In the genomic region with DNA sequence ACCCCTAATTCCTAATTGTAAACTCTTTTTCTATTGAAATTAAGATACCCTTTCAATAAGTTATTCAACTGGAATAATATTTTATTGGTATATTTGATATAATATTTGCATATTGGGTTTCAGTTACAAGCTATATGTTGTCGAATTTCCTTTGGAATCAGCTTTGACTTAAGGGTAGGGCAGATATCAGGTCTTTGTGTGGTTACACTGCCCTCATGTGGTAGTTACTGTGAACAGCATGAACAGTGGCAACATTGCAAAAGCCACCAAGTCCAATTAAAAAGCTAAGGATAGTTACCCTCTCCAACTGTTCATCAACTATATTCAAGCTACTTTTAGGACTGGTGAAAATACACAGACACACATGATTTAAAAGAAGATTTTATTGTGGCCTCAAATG, we compare ENCODE assay signal across 10 mouse cellular contexts. TPM values are rescaled to one million over a fixed set of nuclear protein-coding genes. Genes with fewer than 3 reads are reported as not detected.
A peak's percentile ranks its signal among the peaks of the same experiment; 100 is the strongest.
DNase-seq lines count a peak whose midpoint lies in the region; ATAC-seq and TF ChIP-seq lines count a peak whose summit lies in the region.
"Had no signal": no experiment of that assay in that cellular context is flagged by ENCODE, and none has a peak within 500 bp of the region (broad histone marks: within the 10 kb centered on the region; RNA-seq: fewer than 3 reads in every experiment).

No protein-coding gene starts in this region.

- H3K4me1 ChIP-seq in cerebellum, adult 2 months (ENCODE audit: control insufficient read depth, insufficient read depth, low read length): no peaks in the 10 kb centered on the region
- H3K4me1 ChIP-seq in lung, embryonic 14.5 days (ENCODE audit: insufficient read depth): no peaks in the 10 kb centered on the region

- H3K9me3 ChIP-seq in lung, embryonic 14.5 days (ENCODE audit: low read depth, low read length): no peaks in the 10 kb centered on the region

- no peak overlapping the region for H3K4me2 ChIP-seq in lung, embryonic 14.5 days

- H3K36me3 ChIP-seq in lung, embryonic 14.5 days (ENCODE audit: insufficient read depth): no peaks in the 10 kb centered on the region

- H3K27me3 ChIP-seq in cerebellum, adult 2 months (ENCODE audit: control insufficient read depth, insufficient read depth, low read length): no peaks in the 10 kb centered on the region
- no peaks in the 10 kb centered on the region for H3K27me3 ChIP-seq in lung, embryonic 14.5 days (ENCODE audit: insufficient read depth, low read length)

- peak; percentile 5 to 19 for DNase-seq in cerebellum, postnatal 14 days
- no peak for DNase-seq in cerebellum, adult 2 months
- peak; percentile 69 for DNase-seq in lung, embryonic 14.5 days
- DNase-seq in lung, adult 18-20 months: no peak
- peak; percentile 6 for DNase-seq in lung, postnatal 14 days
- no peak for DNase-seq in ovary, postnatal 10 days (ENCODE audit: low spot score)

- no peak overlapping the region for H3K4me3 ChIP-seq in cerebellum, adult 2 months (replicated peaks; ENCODE audit: insufficient read depth, low read depth, low read length)
- no peak overlapping the region for H3K4me3 ChIP-seq in lung, embryonic 14.5 days (ENCODE audit: low read depth, low read length)

- TF ChIP-seq POLR2A in cerebellum, adult 2 months (IDR thresholded peaks at IDR 0.05; ENCODE audit: borderline replicate concordance, insufficient read depth, low read length): no peak

- H3K9ac ChIP-seq in lung, embryonic 14.5 days: no peak overlapping the region

- no peak for ATAC-seq in lung, embryonic 14.5 days (ENCODE audit: insufficient read depth)
- peak; percentile 92 for ATAC-seq in common myeloid progenitor, adult 5-6 weeks (replicated peaks; ENCODE audit: low read depth, poor library complexity, severe bottlenecking)
- ATAC-seq in cerebellum, adult (ENCODE audit: insufficient number of reproducible peaks, low FRiP score, low TSS enrichment): no peak

- no peak for TF ChIP-seq CTCF in cerebellum, adult 2 months (IDR thresholded peaks at IDR 0.05; ENCODE audit: borderline replicate concordance, insufficient read depth, low read depth, low read length)
- TF ChIP-seq CTCF in lung, embryonic 14.5 days (IDR thresholded peaks at IDR 0.05; ENCODE audit: low read depth): peak; percentile 68

- 59% methylated on average over 1 of the region's 1 CpGs for WGBS in cerebellum, adult 2 months
- WGBS in lung, embryonic 14.5 days: 58% methylated on average over 1 of the region's 1 CpGs

- H3K27ac ChIP-seq in cerebellum, adult 2 months (ENCODE audit: insufficient read depth, low read length): no peak overlapping the region
- no peak overlapping the region for H3K27ac ChIP-seq in lung, embryonic 14.5 days (ENCODE audit: low read depth)

RNA-seq across cellular contexts. Expression of a gene that starts 11.6 kb away (rescaled TPM):
- polyA plus RNA-seq in cerebellum, adult 2 months (2012; rRNA removed): not detected in 2 replicates
- polyA plus RNA-seq in lung, embryonic 14.5 days (2014; fragmentation: Nextera tagmentation; extraction: Ambion mirVana): not detected in 2 replicates
- total RNA-seq in common myeloid progenitor, adult 5-6 weeks (2017): not detected in 2 replicates
- polyA plus RNA-seq: gonadal fat pad, adult 2 months; liver, embryonic 16.5 days had no signal

Comparison
In these comparisons a context has a peak if more than half of its experiments do, and no peak if none do; other contexts are left out.
1. DNase-seq: peak in cerebellum, postnatal 14 days (2 of 2), lung, embryonic 14.5 days (single experiment) and lung, postnatal 14 days (single experiment); none in cerebellum, adult 2 months (0 of 2), lung, adult 18-20 months (0 of 2) and ovary, postnatal 10 days (single experiment).